ENCODE assay signal across 26 mouse cellular contexts in the genomic region with DNA sequence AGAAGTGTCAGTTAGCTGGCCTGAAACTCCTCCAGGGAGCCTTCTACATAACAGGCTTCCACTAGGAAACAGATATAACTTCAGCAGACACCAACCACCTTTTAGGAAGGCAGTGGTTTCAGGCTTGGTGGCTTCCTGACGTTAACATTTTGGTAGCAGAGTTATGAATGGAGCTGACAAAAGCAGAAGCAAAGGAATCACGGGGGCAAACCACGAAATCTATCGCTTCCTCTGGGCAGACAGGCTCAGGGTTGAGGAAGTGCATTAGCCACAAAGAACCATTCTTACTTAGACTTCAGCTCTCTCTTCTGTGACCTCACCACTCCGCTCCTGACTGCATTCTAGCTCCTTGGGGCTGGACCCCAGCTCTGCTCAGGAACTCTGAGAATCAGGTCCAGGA.
DNase-seq lines count a peak whose midpoint lies in the region; ATAC-seq and TF ChIP-seq lines count a peak whose summit lies in the region.
"Had no signal": no experiment of that assay in that cellular context is flagged by ENCODE, and none has a peak within 500 bp of the region (broad histone marks: within the 10 kb centered on the region; RNA-seq: fewer than 3 reads in every experiment).

No protein-coding gene starts in this region.

- peak; percentile 3 for DNase-seq in adrenal gland, adult 2 months
- no peak for DNase-seq in adrenal gland, adult 18-20 months (ENCODE audit: low spot score in 2 of 2)
- peak; percentile 11 for DNase-seq in liver, adult 2 months (ENCODE audit: extremely low read depth, low read depth, low spot score)
- peak; percentile 41 for DNase-seq in CH12.LX (ENCODE audit: extremely low read depth)
- DNase-seq in cerebellum, postnatal 4 days (ENCODE audit: low spot score in 2 of 2): no peak
- DNase-seq: cerebellum, adult 11-12 months; cerebellum, postnatal 10 days; heart, postnatal 10 days; kidney, adult 18-20 months; kidney, postnatal 25 days; right cerebral cortex, postnatal 14 days; spleen, adult 18-20 months; thymus, postnatal 36 days had no signal

- TF ChIP-seq POLR2A in liver, adult 2 months (IDR thresholded peaks at IDR 0.05; ENCODE audit: extremely low read depth, insufficient read depth, low read length): no peak
- no peak for TF ChIP-seq POLR2A in CH12.LX (IDR thresholded peaks at IDR 0.05; ENCODE audit: low read depth, low read length)

- no peaks in the 10 kb centered on the region for H3K27me3 ChIP-seq in liver, adult 2 months (ENCODE audit: control insufficient read depth, insufficient read depth, low read length)
- peaks cover 19% of the 10 kb centered on the region; the same call in 1 of the 2 replicates for H3K27me3 ChIP-seq in liver, embryonic 12.5 days (replicated peaks)
- H3K27me3 ChIP-seq in CH12.LX (replicated peaks): peaks cover 62% of the 10 kb centered on the region
- H3K27me3 ChIP-seq: embryonic facial prominence, embryonic 13.5 days; forebrain, embryonic 12.5 days; heart, embryonic 12.5 days; hindbrain, embryonic 13.5 days; midbrain, embryonic 12.5 days; neural tube, embryonic 12.5 days; stomach, embryonic 15.5 days had no signal

- TF ChIP-seq CTCF in liver, adult 2 months (IDR thresholded peaks at IDR 0.05; ENCODE audit: low read depth, low read length): no peak
- no peak for TF ChIP-seq CTCF in CH12.LX (conservative IDR thresholded peaks at IDR 0.05 in 1 of 2, IDR thresholded peaks at IDR 0.05 in 1 of 2; ENCODE audit: low read depth in 2 of 2, low read length in 2 of 2)

- no peak for TF ChIP-seq RAD21 in CH12.LX (IDR thresholded peaks at IDR 0.05; ENCODE audit: low read depth, low read length)

- H3K36me3 ChIP-seq in liver, adult 2 months (ENCODE audit: control insufficient read depth, insufficient read depth, low read length): no peaks in the 10 kb centered on the region
- no peaks in the 10 kb centered on the region for H3K36me3 ChIP-seq in liver, embryonic 12.5 days
- H3K36me3 ChIP-seq in CH12.LX (replicated peaks in 1 of 2; ENCODE audit: control insufficient read depth in 1 of 2, insufficient read depth in 1 of 2, low read length in 1 of 2): no peaks in the 10 kb centered on the region
- H3K36me3 ChIP-seq: embryonic facial prominence, embryonic 13.5 days; forebrain, embryonic 12.5 days; heart, embryonic 12.5 days; hindbrain, embryonic 13.5 days; midbrain, embryonic 12.5 days; neural tube, embryonic 12.5 days; stomach, embryonic 15.5 days had no signal

- no peak for TF ChIP-seq EP300 in CH12.LX (IDR thresholded peaks at IDR 0.05; ENCODE audit: low read length)

- no peak overlapping the region for H3K9ac ChIP-seq in liver, adult 2 months (ENCODE audit: low read depth, low read length)
- H3K9ac ChIP-seq in liver, embryonic 12.5 days: no peak overlapping the region
- H3K9ac ChIP-seq in CH12.LX (ENCODE audit: insufficient read depth, low read depth): no peak overlapping the region
- H3K9ac ChIP-seq: embryonic facial prominence, embryonic 13.5 days; forebrain, embryonic 12.5 days; heart, embryonic 12.5 days; hindbrain, embryonic 13.5 days; liver, embryonic 14.5 days; midbrain, embryonic 12.5 days; neural tube, embryonic 12.5 days; stomach, embryonic 15.5 days had no signal

- 77% methylated on average over 5 of the region's 5 CpGs for WGBS in liver, adult 2 months
- WGBS in liver, embryonic 12.5 days (ENCODE audit: insufficient replicate concordance): 11% methylated on average over 5 of the region's 5 CpGs

- no peak overlapping the region for H3K27ac ChIP-seq in liver, adult 2 months (replicated peaks; ENCODE audit: insufficient read depth, low read depth, low read length)
- no peak overlapping the region for H3K27ac ChIP-seq in liver, embryonic 12.5 days
- no peak overlapping the region for H3K27ac ChIP-seq in CH12.LX (ENCODE audit: insufficient read depth, low read depth)
- H3K27ac ChIP-seq: embryonic facial prominence, embryonic 13.5 days; forebrain, embryonic 12.5 days; hindbrain, embryonic 13.5 days; layer of hippocampus, adult 2 months; liver, embryonic 14.5 days; midbrain, embryonic 12.5 days; neural tube, embryonic 12.5 days; stomach, embryonic 15.5 days had no signal

- in situ Hi-C loops in CH12.LX (cut with MboI; ENCODE audit: low pct_ligation_motif_present, low pct_unique_long_range_greater_than_20kb, low sequenced_read_pairs): no loop called here

- H3K4me1 ChIP-seq in liver, adult 2 months (ENCODE audit: control insufficient read depth, insufficient read depth, low read length): no peaks in the 10 kb centered on the region
- H3K4me1 ChIP-seq in liver, embryonic 12.5 days: no peaks in the 10 kb centered on the region
- peaks cover 0 to 7% of the 10 kb centered on the region in 2 experiments; a peak in 2 of 4 replicates for H3K4me1 ChIP-seq in CH12.LX (ENCODE audit: control insufficient read depth in 1 of 2, insufficient read depth in 2 of 2)
- H3K4me1 ChIP-seq: embryonic facial prominence, embryonic 13.5 days; forebrain, embryonic 12.5 days; heart, embryonic 12.5 days; midbrain, embryonic 12.5 days; neural tube, embryonic 12.5 days; stomach, embryonic 15.5 days had no signal

- dilution Hi-C loops in CH12.LX (cut with MboI; ENCODE audit: extremely low pct_ligation_motif_present, extremely low pct_unique_long_range_greater_than_20kb, low sequenced_read_pairs): no loop called here

- no peak overlapping the region for H3K4me3 ChIP-seq in liver, adult 2 months (ENCODE audit: insufficient read depth, low read depth, low read length)
- no peak overlapping the region for H3K4me3 ChIP-seq in liver, embryonic 12.5 days
- no peak overlapping the region for H3K4me3 ChIP-seq in CH12.LX (replicated peaks in 1 of 3; ENCODE audit: low read depth in 2 of 3, low read length in 2 of 3, poor library complexity in 1 of 3)
- H3K4me3 ChIP-seq: embryonic facial prominence, embryonic 13.5 days; erythroblast, embryonic 14.5 days; forebrain, embryonic 12.5 days; heart, embryonic 12.5 days; hindbrain, embryonic 13.5 days; layer of hippocampus, adult 2 months; midbrain, embryonic 12.5 days; neural tube, embryonic 12.5 days; stomach, embryonic 15.5 days had no signal

- no peaks in the 10 kb centered on the region for H3K9me3 ChIP-seq in liver, embryonic 12.5 days (replicated peaks)
- H3K9me3 ChIP-seq in CH12.LX (replicated peaks; ENCODE audit: low read length): peaks cover 6% of the 10 kb centered on the region
- H3K9me3 ChIP-seq: embryonic facial prominence, embryonic 13.5 days; forebrain, embryonic 12.5 days; heart, embryonic 12.5 days; hindbrain, embryonic 13.5 days; midbrain, embryonic 12.5 days; neural tube, embryonic 12.5 days; stomach, embryonic 15.5 days had no signal

- no peak overlapping the region for H3K4me2 ChIP-seq in liver, embryonic 12.5 days
- no peak overlapping the region for H3K4me2 ChIP-seq in CH12.LX (ENCODE audit: insufficient read depth, low read depth, poor library complexity, severe bottlenecking)
- H3K4me2 ChIP-seq: embryonic facial prominence, embryonic 13.5 days; forebrain, embryonic 12.5 days; heart, embryonic 12.5 days; hindbrain, embryonic 13.5 days; midbrain, embryonic 12.5 days; neural tube, embryonic 12.5 days; stomach, embryonic 15.5 days had no signal

- no peak for ATAC-seq in liver, embryonic 12.5 days
- ATAC-seq in megakaryocyte progenitor cell, adult 5-6 weeks (replicated peaks; ENCODE audit: poor library complexity): peak; percentile 99
- ATAC-seq: CD4-positive, CD25-positive, alpha-beta regulatory T cell, adult 4 months had no signal

- no peaks in the 10 kb centered on the region for H3K79me2 ChIP-seq in liver, adult 2 months (ENCODE audit: control insufficient read depth, insufficient read depth, low read length)
- H3K79me2 ChIP-seq in CH12.LX (replicated peaks; ENCODE audit: control insufficient read depth, extremely low read depth, insufficient read depth, poor library complexity, severe bottlenecking): no peaks in the 10 kb centered on the region

TF ChIP-seq in CH12.LX, 34 proteins besides CTCF, POLR2A, EP300 and RAD21:
- TF ChIP-seq ZMIZ1 (IDR thresholded peaks at IDR 0.05; ENCODE audit: low read depth, low read length) (no peak), UBTF (IDR thresholded peaks at IDR 0.05; ENCODE audit: low read depth, low read length) (no peak), BHLHE40 (IDR thresholded peaks at IDR 0.05; ENCODE audit: low read depth, low read length) (no peak), NELFE (IDR thresholded peaks at IDR 0.05; ENCODE audit: low read depth, low read length) (no peak), CHD1 (IDR thresholded peaks at IDR 0.05; ENCODE audit: low read depth, low read length) (no peak), JUN (IDR thresholded peaks at IDR 0.05; ENCODE audit: insufficient read depth, low read depth, low read length) (no peak), MXI1 (IDR thresholded peaks at IDR 0.05; ENCODE audit: low read depth, low read length) (no peak), NRF1 (IDR thresholded peaks at IDR 0.05; ENCODE audit: low read depth, low read length) (no peak), ETS1 (conservative IDR thresholded peaks at IDR 0.05; ENCODE audit: low read depth, low read length) (no peak), ELF1 (IDR thresholded peaks at IDR 0.05; ENCODE audit: low read depth, low read length) (no peak), KAT2A (IDR thresholded peaks at IDR 0.05; ENCODE audit: insufficient replicate concordance, low read length) (no peak), HCFC1 (IDR thresholded peaks at IDR 0.05; ENCODE audit: low read depth, low read length) (no peak), RCOR1 (conservative IDR thresholded peaks at IDR 0.05; ENCODE audit: low read depth, low read length) (no peak), ZNF384 (IDR thresholded peaks at IDR 0.05; ENCODE audit: low read depth, low read length) (no peak)

Comparison
In these comparisons a context has a peak if more than half of its experiments do, and no peak if none do; other contexts are left out.
1. DNase-seq: peak in adrenal gland, adult 2 months (single experiment), liver, adult 2 months (single experiment) and CH12.LX (single experiment); none in adrenal gland, adult 18-20 months (0 of 2) and cerebellum, postnatal 4 days (0 of 2).